8 mouse cellular contexts compared by ENCODE assay signal in the genomic region with DNA sequence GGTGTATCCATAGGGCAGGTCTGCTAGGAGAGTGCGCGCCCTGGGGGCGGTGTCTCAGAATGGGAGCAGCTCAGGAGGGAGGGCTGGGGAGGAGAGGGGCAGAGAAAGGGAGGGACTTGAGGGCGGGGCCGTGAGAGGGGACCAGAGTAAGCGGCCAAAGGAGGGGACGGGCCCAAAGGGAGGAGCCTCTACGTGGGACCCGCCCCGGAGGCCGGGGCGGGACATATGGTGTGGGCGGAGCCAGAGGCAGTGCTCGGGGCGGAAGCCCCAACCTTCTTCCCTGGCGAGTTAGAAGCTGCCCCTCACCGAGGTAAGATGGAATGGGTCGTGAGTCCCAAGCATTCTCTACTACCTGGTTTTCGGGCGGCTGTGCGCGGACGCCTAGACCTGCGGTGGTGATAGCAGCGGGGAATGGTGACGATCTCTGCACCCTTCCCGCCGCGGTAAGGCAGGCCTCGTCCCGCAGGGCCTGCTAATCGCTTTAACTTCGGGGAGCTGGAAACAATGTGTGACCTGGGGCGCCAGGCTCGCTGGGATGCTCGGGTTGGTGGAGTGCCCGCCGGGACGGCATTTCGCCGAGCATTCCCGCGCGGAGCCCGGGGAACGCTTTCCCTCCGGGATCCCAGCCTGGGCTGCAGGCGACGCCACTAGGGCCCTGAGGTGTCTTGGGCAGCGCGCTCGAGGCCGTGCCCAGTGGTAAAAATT. TPM values are rescaled to one million over a fixed set of nuclear protein-coding genes. Genes with fewer than 3 reads are reported as not detected.
DNase-seq lines count a peak whose midpoint lies in the region; ATAC-seq and TF ChIP-seq lines count a peak whose summit lies in the region.

Gene Esd (plus strand): TSS at position 219 of the 705 bp plus-strand sequence.

- H3K9ac ChIP-seq in forebrain, embryonic 16.5 days (replicated peaks; ENCODE audit: low read depth, low read length) = peak within 1 kb of the TSS; percentile 88
- peak within 1 kb of the TSS; percentile 85 for H3K9ac ChIP-seq in lung, embryonic 14.5 days

- peaks cover 25% of the 10 kb centered on the region for H3K36me3 ChIP-seq in G1E (replicated peaks)
- H3K36me3 ChIP-seq in forebrain, embryonic 16.5 days (ENCODE audit: control insufficient read depth, insufficient read depth) = peaks cover 4% of the 10 kb centered on the region; the same call in 1 of the 2 replicates
- peaks cover 14% of the 10 kb centered on the region; the same call in 1 of the 2 replicates for H3K36me3 ChIP-seq in lung, embryonic 14.5 days (ENCODE audit: insufficient read depth)
- peaks cover 6% of the 10 kb centered on the region; the same call in 1 of the 2 replicates for H3K36me3 ChIP-seq in thymus, adult 2 months (ENCODE audit: control insufficient read depth, insufficient read depth, low read length)

- peak; percentile 98 for ATAC-seq in G1E (ENCODE audit: extremely low read depth, insufficient number of reproducible peaks, low FRiP score, poor library complexity, severe bottlenecking)
- peak; percentile 98 for ATAC-seq in forebrain, embryonic 16.5 days
- ATAC-seq in lung, embryonic 14.5 days (ENCODE audit: insufficient read depth) = peak; percentile 98

- peaks cover 18% of the 10 kb centered on the region for H3K4me1 ChIP-seq in G1E (ENCODE audit: insufficient read depth, low read depth, low read length)
- H3K4me1 ChIP-seq in forebrain, embryonic 16.5 days (replicated peaks; ENCODE audit: control insufficient read depth, insufficient read depth, low read length) = peaks cover 10% of the 10 kb centered on the region
- 0 out of 2 replicates have a peak, but pooled peaks cover 12% of the 10 kb centered on the region for H3K4me1 ChIP-seq in lung, embryonic 14.5 days (ENCODE audit: insufficient read depth)
- peaks cover 3% of the 10 kb centered on the region; the same call in 1 of the 2 replicates for H3K4me1 ChIP-seq in olfactory bulb, adult 2 months (ENCODE audit: control insufficient read depth, insufficient read depth, low read length)
- peaks cover 4% of the 10 kb centered on the region; the same call in 1 of the 2 replicates for H3K4me1 ChIP-seq in thymus, adult 2 months (replicated peaks; ENCODE audit: control insufficient read depth, insufficient read depth, low read length)

- no peaks in the 10 kb centered on the region for H3K9me3 ChIP-seq in G1E (replicated peaks)
- H3K9me3 ChIP-seq in forebrain, embryonic 16.5 days (ENCODE audit: control insufficient read depth, low read length) = no peaks in the 10 kb centered on the region
- H3K9me3 ChIP-seq in lung, embryonic 14.5 days (ENCODE audit: low read depth, low read length) = no peaks in the 10 kb centered on the region

- H3K4me3 ChIP-seq in G1E (ENCODE audit: low read depth, low read length) = peak within 1 kb of the TSS; percentile 78
- H3K4me3 ChIP-seq in forebrain, embryonic 16.5 days (replicated peaks; ENCODE audit: low read length) = peak within 1 kb of the TSS; percentile 80
- peak within 1 kb of the TSS; percentile 69 for H3K4me3 ChIP-seq in layer of hippocampus, adult 2 months
- H3K4me3 ChIP-seq in lung, embryonic 14.5 days (ENCODE audit: low read depth, low read length) = peak within 1 kb of the TSS; percentile 78
- peak within 1 kb of the TSS; percentile 59 for H3K4me3 ChIP-seq in olfactory bulb, adult 2 months (ENCODE audit: insufficient read depth, low read depth, low read length)
- peak within 1 kb of the TSS; percentile 64 for H3K4me3 ChIP-seq in thymus, adult 2 months (ENCODE audit: control insufficient read depth, insufficient read depth, low read length)

- 0 out of 2 replicates have a peak, but pooled peaks cover 4% of the 10 kb centered on the region for H3K27me3 ChIP-seq in G1E (ENCODE audit: insufficient read depth, low read length)
- no peaks in the 10 kb centered on the region for H3K27me3 ChIP-seq in forebrain, embryonic 16.5 days (replicated peaks; ENCODE audit: control insufficient read depth, insufficient read depth, low read length)
- no peaks in the 10 kb centered on the region for H3K27me3 ChIP-seq in lung, embryonic 14.5 days (ENCODE audit: insufficient read depth, low read length)
- no peaks in the 10 kb centered on the region for H3K27me3 ChIP-seq in thymus, adult 2 months (ENCODE audit: control insufficient read depth, insufficient read depth, low read length)

- peak; percentile 53; the same call in 1 of the 2 replicates for TF ChIP-seq POLR2A in olfactory bulb, adult 2 months (IDR thresholded peaks at IDR 0.05; ENCODE audit: insufficient read depth, low read depth, low read length)
- TF ChIP-seq POLR2A in thymus, adult 2 months (IDR thresholded peaks at IDR 0.05; ENCODE audit: control insufficient read depth, extremely low read depth, insufficient read depth, low read length, poor library complexity) = peak; percentile 72; the same call in 1 of the 2 replicates

- peak within 1 kb of the TSS; percentile 66 for H3K4me2 ChIP-seq in forebrain, embryonic 16.5 days (ENCODE audit: low read length)
- peak within 1 kb of the TSS; percentile 75 for H3K4me2 ChIP-seq in lung, embryonic 14.5 days

- TF ChIP-seq CTCF in G1E (IDR thresholded peaks at IDR 0.05; ENCODE audit: low read depth, low read length) = no peak
- 0 out of 2 replicates have a peak, but pooled peaks have one; percentile 15 for TF ChIP-seq CTCF in layer of hippocampus, adult 2 months (conservative IDR thresholded peaks at IDR 0.05)
- peak; percentile 18; the same call in 1 of the 2 replicates for TF ChIP-seq CTCF in lung, embryonic 14.5 days (IDR thresholded peaks at IDR 0.05; ENCODE audit: low read depth)
- TF ChIP-seq CTCF in olfactory bulb, adult 2 months (IDR thresholded peaks at IDR 0.05; ENCODE audit: insufficient read depth, low read depth, low read length) = no peak
- peak; percentile 23; the same call in 1 of the 2 replicates for TF ChIP-seq CTCF in thymus, adult 2 months (IDR thresholded peaks at IDR 0.05; ENCODE audit: borderline replicate concordance, control insufficient read depth, extremely low read depth, insufficient read depth, low read length, poor library complexity)

- intact Hi-C loops in heart, postnatal 36 days (cut with DNase I) = no loop called here

- DNase-seq in G1E (ENCODE audit: low spot score) = peak; percentile 60
- DNase-seq in cerebellum, adult 18-20 months = peak; percentile 89 to 94
- peak; percentile 91 to 94 for DNase-seq in heart, postnatal 36 days
- peak; percentile 87 to 89 for DNase-seq in layer of hippocampus, adult 2 months (ENCODE audit: low spot score in 2 of 2)
- DNase-seq in lung, embryonic 14.5 days = peak; percentile 98
- peak; percentile 96 for DNase-seq in thymus, adult 2 months

- peak within 1 kb of the TSS; percentile 54; the same call in 1 of the 2 replicates for H3K27ac ChIP-seq in forebrain, embryonic 16.5 days (ENCODE audit: low read length)
- peak within 1 kb of the TSS; percentile 74 for H3K27ac ChIP-seq in layer of hippocampus, adult 2 months
- peak within 1 kb of the TSS; percentile 92 for H3K27ac ChIP-seq in lung, embryonic 14.5 days (ENCODE audit: low read depth)
- H3K27ac ChIP-seq in olfactory bulb, adult 2 months (ENCODE audit: insufficient read depth, low read depth, low read length) = no peak within 1 kb of the TSS
- no peak within 1 kb of the TSS for H3K27ac ChIP-seq in thymus, adult 2 months (ENCODE audit: control insufficient read depth, insufficient read depth, low read length)

- under 1% methylated on average over 53 of the region's 53 CpGs for WGBS in forebrain, embryonic 16.5 days
- under 1% methylated on average over 52 of the region's 53 CpGs for WGBS in lung, embryonic 14.5 days
- under 1% methylated on average over 53 of the region's 53 CpGs for WGBS in olfactory bulb, adult 2 months
- 1% methylated on average over 53 of the region's 53 CpGs for WGBS in thymus, adult 2 months

RNA-seq across cellular contexts. Expression of gene Esd, which starts in this region (rescaled TPM):
- total RNA-seq in G1E (2014; fragmentation: Nextera tagmentation) (162 and 208 TPM in 2 replicates), G1E (2017) (230 and 263 TPM in 2 replicates)
- polyA plus RNA-seq in G1E (2012) = 5.4 and 8.3 TPM in 2 replicates
- polyA plus RNA-seq in forebrain, embryonic 16.5 days (2015; fragmentation: Nextera tagmentation; extraction: Ambion mirVana) = 251 and 261 TPM in 2 replicates
- 100 to 1,000 TPM; 130 to 132 TPM for total RNA-seq in heart, postnatal 36 days (2021)
- 10 to 100 TPM; 83.2 to 90.8 TPM for total RNA-seq in layer of hippocampus, adult 2 months (2021)
- polyA plus RNA-seq in lung, embryonic 14.5 days (2014; fragmentation: Nextera tagmentation; extraction: Ambion mirVana) = 388 and 416 TPM in 2 replicates
- not detected in 2 replicates for polyA plus RNA-seq in olfactory bulb, adult 2 months (2012; ENCODE audit: insufficient read depth, insufficient read length, low replicate concordance, missing spikeins)
- 42.5 and 46.1 TPM in 2 replicates for polyA plus RNA-seq in thymus, adult 2 months (2012; rRNA removed)

Comparison
In these comparisons a context has a peak if more than half of its experiments do, and no peak if none do; other contexts are left out.
1. CTCF ChIP-seq: peak in layer of hippocampus, adult 2 months (single experiment), lung, embryonic 14.5 days (single experiment) and thymus, adult 2 months (single experiment); none in G1E (single experiment) and olfactory bulb, adult 2 months (single experiment).
2. H3K27ac ChIP-seq: peak in forebrain, embryonic 16.5 days (single experiment), layer of hippocampus, adult 2 months (single experiment) and lung, embryonic 14.5 days (single experiment); none in olfactory bulb, adult 2 months (single experiment) and thymus, adult 2 months (single experiment).
3. Peak in every context shown above with its lines, with median percentiles within 50 percentile points of each other: ATAC-seq, DNase-seq and H3K4me3 ChIP-seq.